8 mouse cellular contexts compared by ENCODE assay signal in genomic region chr10:81642648-81643448, GRCm38 (mm10). TPM values are rescaled to one million over a fixed set of nuclear protein-coding genes. Genes with fewer than 3 reads are reported as not detected.
DNase-seq lines count a peak whose midpoint lies in the region; ATAC-seq and TF ChIP-seq lines count a peak whose summit lies in the region.

No protein-coding gene starts in this region.

- no peaks in the 10 kb centered on the region for H3K36me3 ChIP-seq in spleen, adult 2 months (ENCODE audit: control insufficient read depth, insufficient read depth, low read length)
- H3K36me3 ChIP-seq in intestine, embryonic 15.5 days: no peaks in the 10 kb centered on the region
- no peaks in the 10 kb centered on the region for H3K36me3 ChIP-seq in neural tube, embryonic 11.5 days (ENCODE audit: control insufficient read depth, insufficient read depth, low read length)

- ATAC-seq in frontal cortex, adult (ENCODE audit: low TSS enrichment): peak; percentile 13; the same call in 1 of the 2 replicates
- no peak; the same call in 1 of the 2 replicates for ATAC-seq in intestine, embryonic 15.5 days
- peak; percentile 46; the same call in 1 of the 2 replicates for ATAC-seq in neural tube, embryonic 11.5 days (ENCODE audit: insufficient read depth, low FRiP score, low TSS enrichment)

- peaks cover 7% of the 10 kb centered on the region; the same call in 1 of the 2 replicates for H3K4me1 ChIP-seq in spleen, adult 2 months (ENCODE audit: control insufficient read depth, insufficient read depth, insufficient read length)
- H3K4me1 ChIP-seq in intestine, embryonic 15.5 days (replicated peaks): peaks cover 24% of the 10 kb centered on the region
- peaks cover 9% of the 10 kb centered on the region; the same call in 1 of the 2 replicates for H3K4me1 ChIP-seq in neural tube, embryonic 11.5 days (ENCODE audit: control insufficient read depth, insufficient read depth, low read length)

- H3K4me3 ChIP-seq in spleen, adult 2 months (ENCODE audit: extremely low read depth, insufficient read depth, insufficient read length): peak overlapping the region; percentile 83
- H3K4me3 ChIP-seq in intestine, embryonic 15.5 days (replicated peaks): peak overlapping the region; percentile 82
- peak overlapping the region; percentile 69 for H3K4me3 ChIP-seq in neural tube, embryonic 11.5 days (ENCODE audit: low read depth, low read length)

- H3K27me3 ChIP-seq in spleen, adult 2 months (ENCODE audit: control insufficient read depth, insufficient read depth, low read length): no peaks in the 10 kb centered on the region
- no peaks in the 10 kb centered on the region for H3K27me3 ChIP-seq in intestine, embryonic 15.5 days (replicated peaks)
- no peaks in the 10 kb centered on the region for H3K27me3 ChIP-seq in neural tube, embryonic 11.5 days (ENCODE audit: control insufficient read depth, insufficient read depth, low read length)

- H3K9me3 ChIP-seq in intestine, embryonic 15.5 days: no peaks in the 10 kb centered on the region
- H3K9me3 ChIP-seq in neural tube, embryonic 11.5 days (ENCODE audit: control insufficient read depth, low read length): no peaks in the 10 kb centered on the region

- no peak for DNase-seq in frontal cortex, adult 2 months (ENCODE audit: extremely low spot score in 1 of 2, low spot score in 1 of 2)
- DNase-seq in spleen, adult 2 months (ENCODE audit: low read depth in 1 of 2, low spot score in 2 of 2): no peak
- no peak for DNase-seq in spleen, postnatal 4 days (ENCODE audit: low spot score in 2 of 2)
- no peak for DNase-seq in neural tube, embryonic 11.5 days (ENCODE audit: low spot score)
- no peak for DNase-seq in ovary, postnatal 36 days (ENCODE audit: low spot score)
- DNase-seq in embryo, embryonic 11 days: no peak

- no peak for TF ChIP-seq POLR2A in spleen, adult 2 months (IDR thresholded peaks at IDR 0.05; ENCODE audit: low read depth, low read length)

- H3K4me2 ChIP-seq in intestine, embryonic 15.5 days (replicated peaks): peak overlapping the region; percentile 91
- H3K4me2 ChIP-seq in neural tube, embryonic 11.5 days (ENCODE audit: low read depth): peak overlapping the region; percentile 87

- 21% methylated on average over 24 of the region's 24 CpGs for WGBS in spleen, adult 2 months
- 17% methylated on average over 24 of the region's 24 CpGs for WGBS in intestine, embryonic 15.5 days
- WGBS in neural tube, embryonic 11.5 days: 21% methylated on average over 24 of the region's 24 CpGs

- TF ChIP-seq CTCF in spleen, adult 2 months (IDR thresholded peaks at IDR 0.05; ENCODE audit: extremely low read depth, insufficient read depth, insufficient read length, insufficient replicate concordance): no peak

- peak overlapping the region; percentile 88 for H3K27ac ChIP-seq in spleen, adult 2 months (ENCODE audit: insufficient read depth, low read length)
- H3K27ac ChIP-seq in intestine, embryonic 15.5 days: peak overlapping the region; percentile 99
- H3K27ac ChIP-seq in neural tube, embryonic 11.5 days (ENCODE audit: low read depth, low read length): peak overlapping the region; percentile 95

- H3K9ac ChIP-seq in intestine, embryonic 15.5 days: peak overlapping the region; percentile 99
- H3K9ac ChIP-seq in neural tube, embryonic 11.5 days (ENCODE audit: low read length): peak overlapping the region; percentile 93

RNA-seq across cellular contexts. Expression of gene Gm10778, which starts 6.0 kb away (rescaled TPM):
- 2.9 and 3.3 TPM in 2 replicates for polyA plus RNA-seq in frontal cortex, adult 2 months (2012; rRNA removed)
- polyA plus RNA-seq in spleen, adult 2 months (2012; rRNA removed): 0.29 and 0.40 TPM in 2 replicates
- 3.9 and 4.6 TPM in 2 replicates for polyA plus RNA-seq in intestine, embryonic 15.5 days (2015; fragmentation: Nextera tagmentation; extraction: Ambion mirVana)
- polyA plus RNA-seq in neural tube, embryonic 11.5 days (2014; fragmentation: Nextera tagmentation; extraction: Ambion mirVana): 6.5 and 6.7 TPM in 2 replicates

RNA-seq across cellular contexts. Expression of gene Ankrd24, which starts 14.5 kb away (rescaled TPM):
- 106 and 108 TPM in 2 replicates for polyA plus RNA-seq in frontal cortex, adult 2 months (2012; rRNA removed)
- 14.0 and 17.8 TPM in 2 replicates for polyA plus RNA-seq in spleen, adult 2 months (2012; rRNA removed)
- 8.4 and 9.8 TPM in 2 replicates for polyA plus RNA-seq in intestine, embryonic 15.5 days (2015; fragmentation: Nextera tagmentation; extraction: Ambion mirVana)
- polyA plus RNA-seq in neural tube, embryonic 11.5 days (2014; fragmentation: Nextera tagmentation; extraction: Ambion mirVana): 4.0 and 4.6 TPM in 2 replicates

RNA-seq across cellular contexts. Expression of gene Sirt6, which starts 15.3 kb away (rescaled TPM):
- 33.9 and 36.2 TPM in 2 replicates for polyA plus RNA-seq in frontal cortex, adult 2 months (2012; rRNA removed)
- polyA plus RNA-seq in spleen, adult 2 months (2012; rRNA removed): 30.3 and 39.4 TPM in 2 replicates
- polyA plus RNA-seq in intestine, embryonic 15.5 days (2015; fragmentation: Nextera tagmentation; extraction: Ambion mirVana): 28.9 and 33.3 TPM in 2 replicates
- polyA plus RNA-seq in neural tube, embryonic 11.5 days (2014; fragmentation: Nextera tagmentation; extraction: Ambion mirVana): 45.7 and 46.6 TPM in 2 replicates

RNA-seq across cellular contexts. Expression of gene BC025920, which starts 36.8 kb away (rescaled TPM):
- polyA plus RNA-seq in frontal cortex, adult 2 months (2012; rRNA removed): 4.1 and 5.2 TPM in 2 replicates
- 1.8 TPM in 2 replicates for polyA plus RNA-seq in spleen, adult 2 months (2012; rRNA removed)
- 0.85 and 1.00 TPM in 2 replicates for polyA plus RNA-seq in intestine, embryonic 15.5 days (2015; fragmentation: Nextera tagmentation; extraction: Ambion mirVana)
- 0.43 and 0.80 TPM in 2 replicates for polyA plus RNA-seq in neural tube, embryonic 11.5 days (2014; fragmentation: Nextera tagmentation; extraction: Ambion mirVana)

RNA-seq across cellular contexts. Expression of gene Tle6, which starts 42.0 kb away (rescaled TPM):
- polyA plus RNA-seq in frontal cortex, adult 2 months (2012; rRNA removed): 12.8 and 17.4 TPM in 2 replicates
- polyA plus RNA-seq in spleen, adult 2 months (2012; rRNA removed): 14.3 and 15.6 TPM in 2 replicates
- 19.9 and 26.0 TPM in 2 replicates for polyA plus RNA-seq in intestine, embryonic 15.5 days (2015; fragmentation: Nextera tagmentation; extraction: Ambion mirVana)
- 6.4 and 7.0 TPM in 2 replicates for polyA plus RNA-seq in neural tube, embryonic 11.5 days (2014; fragmentation: Nextera tagmentation; extraction: Ambion mirVana)
